Mouse (Mus musculus) mature B cell (primary cell): ENCODE results near the gene Wipi2.

ENCODE experiments used
- in situ Hi-C: fragments of 300-500 bp; cut with MboI; formaldehyde crosslinking; loops from 2 replicates; pipeline ENCODE4 v1.14.3; 2019

Gene Wipi2

GRCm38 (mm10) chr5:142627398-142627797, at the start of gene Wipi2:
Gene Wipi2 (plus strand): TSS chr5:142627698.
- in situ Hi-C loops, result no loop called here

DNA sequence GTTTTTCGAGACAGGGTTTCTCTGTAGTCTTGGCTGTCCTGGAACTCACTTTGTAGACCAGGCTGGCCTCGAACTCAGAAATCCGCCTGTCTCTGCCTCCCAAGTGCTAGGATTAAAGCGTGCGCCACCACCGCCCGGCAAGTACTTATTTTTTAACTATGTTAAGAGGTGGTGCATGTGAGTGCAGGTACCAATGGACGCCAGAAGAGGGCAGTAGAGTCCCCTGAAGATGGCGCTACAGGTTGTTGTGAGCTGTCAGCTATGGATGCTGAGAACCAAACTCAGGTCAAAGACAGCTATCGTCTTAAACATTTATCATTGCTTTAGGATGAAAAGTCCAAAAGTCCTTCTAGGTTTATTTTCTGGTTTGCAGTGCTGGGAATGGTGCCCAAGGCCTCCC, 49.3 kb upstream of the Wipi2 start:
- in situ Hi-C loops, result no loop called here

GRCm38 (mm10) chr5:142581517-142581916, 46.0 kb upstream of the Wipi2 start:
- in situ Hi-C loops, result no loop called here

DNA sequence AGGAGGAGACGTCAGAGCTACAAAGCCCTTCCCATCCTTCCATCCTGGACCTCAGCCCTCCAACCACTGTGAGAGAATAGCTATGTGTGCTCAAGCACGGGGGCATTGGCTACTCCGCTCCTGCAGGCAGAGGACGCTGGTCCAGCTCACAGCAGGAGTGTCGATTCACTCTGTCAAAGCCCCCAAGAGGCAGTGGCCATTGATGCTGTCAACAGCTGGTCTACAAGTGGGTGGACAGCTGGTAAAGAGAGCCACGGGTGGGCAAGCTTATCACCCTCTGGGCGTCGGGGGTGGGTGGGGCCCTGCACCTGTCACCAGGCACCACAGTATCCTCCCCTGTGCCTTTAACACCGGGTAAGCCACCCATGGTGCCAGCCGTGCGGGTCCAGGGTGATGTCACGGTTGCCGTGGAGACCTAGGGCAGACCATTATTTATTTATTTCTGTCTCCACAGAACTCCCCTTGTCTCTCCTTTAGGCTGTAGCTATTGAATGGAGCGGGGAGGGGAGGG, 43.8 kb upstream of the Wipi2 start:
- in situ Hi-C loops, result no loop called here

DNA sequence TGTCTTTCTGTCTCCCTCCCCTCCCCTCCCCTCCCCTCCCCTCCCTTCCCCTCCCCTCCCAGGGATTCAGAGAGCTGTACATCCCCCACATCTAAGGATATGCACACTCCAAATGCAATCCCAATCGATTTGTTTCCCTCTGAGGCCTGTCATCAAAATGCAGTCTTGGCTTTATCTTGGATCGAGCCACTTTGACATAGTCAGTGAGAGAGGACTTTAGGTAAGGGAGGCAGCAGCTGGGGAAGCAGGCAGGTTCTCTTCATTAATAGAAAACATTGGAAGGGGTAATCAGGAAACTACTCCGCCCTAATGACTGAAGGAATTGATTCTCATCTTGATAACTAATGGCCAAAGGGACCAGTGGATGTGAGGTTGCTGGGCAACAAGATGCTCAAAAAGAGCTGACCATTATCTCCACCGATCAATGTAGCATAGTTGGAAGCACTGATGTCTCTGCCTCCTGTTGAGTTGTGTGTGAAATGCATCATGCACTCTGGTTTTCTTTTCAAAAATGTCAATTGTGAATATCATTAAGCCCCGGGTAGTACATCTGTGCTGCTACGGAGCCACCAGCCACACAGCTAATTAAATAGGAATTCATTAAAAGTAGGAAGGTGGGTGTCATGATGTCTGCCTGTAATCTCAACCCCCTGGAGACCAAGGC, 36.4 kb upstream of the Wipi2 start:
- in situ Hi-C loops, result no loop called here

DNA sequence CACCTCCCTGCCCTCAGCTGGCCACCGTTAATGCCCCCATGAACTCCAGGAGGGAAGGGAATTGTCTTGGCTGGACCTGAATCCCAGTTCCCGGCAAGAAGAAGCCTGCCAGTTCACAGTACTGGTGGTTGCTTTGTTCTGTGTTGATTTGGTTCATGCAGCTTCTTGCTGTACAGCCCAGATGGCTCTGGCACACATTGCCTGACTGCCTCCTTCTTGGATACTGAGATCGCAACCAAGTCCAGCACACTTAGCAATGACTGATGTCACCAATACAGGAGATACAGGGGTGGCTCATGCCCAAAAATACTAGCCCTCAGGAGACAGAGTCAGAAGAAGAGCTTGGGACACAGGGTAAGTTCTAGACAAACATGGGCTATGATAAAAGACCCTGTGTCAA, 31.8 kb upstream of the Wipi2 start:
- in situ Hi-C loops, result no loop called here

DNA sequence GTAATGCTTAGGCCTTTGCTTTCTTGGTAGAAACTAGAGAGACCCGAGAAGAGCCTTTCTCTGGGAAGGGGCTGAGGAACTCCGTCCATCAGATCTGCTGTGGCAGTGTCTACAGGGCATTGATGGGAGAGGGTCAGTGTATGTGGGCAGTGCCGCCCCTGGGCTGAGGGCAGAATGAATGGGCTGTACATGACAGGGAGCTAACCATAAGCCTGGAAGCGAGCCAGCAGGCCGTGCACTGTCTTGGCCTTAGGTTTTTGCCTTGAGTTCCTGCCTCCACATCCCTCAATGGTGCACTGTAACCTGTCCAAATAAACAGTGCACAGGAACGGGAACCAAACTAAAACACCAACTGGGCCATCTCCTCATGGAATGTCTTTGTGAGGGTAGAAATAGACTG, 30.8 kb upstream of the Wipi2 start:
- in situ Hi-C loops, result no loop called here

GRCm38 (mm10) chr5:142597648-142598390, 29.7 kb upstream of the Wipi2 start:
- in situ Hi-C loops, result no loop called here

DNA sequence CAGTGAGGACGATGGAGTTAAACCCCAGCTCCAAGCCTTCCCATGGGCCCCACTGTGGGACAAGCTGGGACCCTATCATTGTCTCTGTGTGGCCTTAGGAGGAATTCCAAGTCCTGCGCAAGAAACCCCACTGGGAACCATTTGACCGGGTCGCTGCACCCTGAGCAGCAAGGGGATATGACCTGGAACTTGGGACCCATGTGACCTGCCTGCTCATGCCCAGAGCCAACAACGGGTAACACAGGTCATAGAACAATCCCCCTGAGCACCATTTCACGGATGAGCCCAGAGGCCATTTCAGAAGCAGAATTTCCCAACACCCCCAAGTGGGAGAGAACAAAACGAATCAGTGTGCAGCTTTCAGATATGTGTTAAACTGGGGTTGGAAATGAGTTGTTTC, 23.1 kb upstream of the Wipi2 start:
- in situ Hi-C loops, result no loop called here

GRCm38 (mm10) chr5:142605288-142605687, 22.2 kb upstream of the Wipi2 start:
- in situ Hi-C loops, result no loop called here

GRCm38 (mm10) chr5:142608259-142608988, 19.1 kb upstream of the Wipi2 start, which contains the start of gene Mmd2:
Gene Mmd2 (minus strand): TSS chr5:142608800.
- in situ Hi-C loops, result no loop called here

DNA sequence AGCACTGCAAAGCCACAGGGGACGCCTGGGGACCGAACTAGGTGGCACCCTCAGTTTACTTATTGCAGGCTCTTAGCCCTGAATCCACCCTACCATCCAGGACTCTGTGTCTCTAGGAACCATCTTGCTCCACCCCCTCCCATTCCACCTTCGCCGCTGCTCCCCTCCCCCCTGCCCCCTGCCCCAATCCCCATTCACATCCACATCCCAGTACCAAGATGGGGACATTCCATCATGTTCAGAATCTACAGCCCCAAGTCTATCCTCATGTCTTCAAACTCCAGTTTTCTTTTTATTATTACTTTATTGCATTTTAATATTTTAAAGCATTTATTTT, 18.5 kb upstream of the Wipi2 start:
- in situ Hi-C loops, result no loop called here

DNA sequence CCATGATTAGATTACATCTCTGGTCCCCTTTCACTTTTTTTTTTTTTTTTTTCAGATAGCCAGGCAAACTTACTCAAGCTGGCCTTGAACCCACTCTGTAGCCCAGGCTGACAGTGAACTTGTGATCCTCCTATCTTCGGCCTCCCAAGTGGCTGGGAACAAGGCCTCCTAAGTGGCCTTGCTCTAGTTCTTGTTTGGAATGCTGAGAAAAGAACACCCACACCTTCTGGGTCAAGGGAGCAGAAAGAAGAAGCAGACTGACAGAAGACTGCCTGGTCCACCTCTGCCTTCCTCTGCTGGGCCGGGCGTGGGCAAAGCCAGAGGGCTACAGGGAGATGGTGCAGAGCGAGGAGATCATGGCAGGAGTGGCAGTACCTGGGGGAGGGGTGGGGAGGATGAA, 17.1 kb upstream of the Wipi2 start:
- in situ Hi-C loops, result no loop called here

DNA sequence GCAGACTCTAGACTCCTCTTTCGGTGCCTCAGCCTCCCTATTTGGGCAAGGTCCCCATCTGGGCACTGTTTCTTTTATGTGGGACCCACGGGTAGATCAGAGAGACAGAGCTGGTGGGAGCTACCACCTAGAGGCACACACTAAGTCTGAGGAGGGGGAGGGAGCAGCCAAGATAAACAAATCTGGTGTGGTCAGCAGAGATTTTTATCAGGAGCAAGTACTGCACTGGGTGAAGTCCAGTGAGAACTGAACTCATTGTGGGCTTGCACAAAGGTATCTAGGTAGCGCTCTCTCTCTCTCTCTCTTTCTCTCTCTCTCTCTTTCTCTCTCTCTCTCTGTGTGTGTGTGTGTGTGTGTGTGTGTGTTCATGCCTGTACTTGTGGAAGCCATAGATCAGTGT, 13.0 kb upstream of the Wipi2 start:
- in situ Hi-C loops, result no loop called here

DNA sequence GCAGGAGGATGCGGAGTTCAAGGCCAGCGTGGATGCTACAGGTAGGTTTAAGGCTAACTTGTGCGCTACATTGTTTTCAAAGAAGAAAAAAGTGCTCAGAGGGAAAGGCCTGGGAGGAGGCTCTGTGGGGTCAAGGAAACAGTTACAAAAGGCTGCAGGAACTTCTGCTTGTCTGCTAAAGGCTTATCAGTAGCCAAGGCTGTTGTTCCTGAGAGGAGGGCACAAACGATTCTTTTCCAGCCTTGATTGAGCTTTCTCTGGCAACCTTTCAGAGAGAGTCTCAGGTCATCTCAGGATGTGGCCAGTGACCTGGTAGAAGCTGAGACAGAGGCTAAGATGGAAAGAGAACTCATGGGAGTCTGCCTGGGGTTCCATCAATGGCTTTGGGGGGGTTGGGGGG, 11.9 kb upstream of the Wipi2 start:
- in situ Hi-C loops, result no loop called here

- in situ Hi-C loops, result no loop called here
These were observed 11.2 kb upstream of the Wipi2 start for GRCm38 (mm10) chr5:142616326-142616725.

- in situ Hi-C loops, result no loop called here
These were observed 7.6 kb upstream of the Wipi2 start for GRCm38 (mm10) chr5:142619866-142620265.

GRCm38 (mm10) chr5:142621421-142621820, 6.1 kb upstream of the Wipi2 start:
- in situ Hi-C loops, result no loop called here

DNA sequence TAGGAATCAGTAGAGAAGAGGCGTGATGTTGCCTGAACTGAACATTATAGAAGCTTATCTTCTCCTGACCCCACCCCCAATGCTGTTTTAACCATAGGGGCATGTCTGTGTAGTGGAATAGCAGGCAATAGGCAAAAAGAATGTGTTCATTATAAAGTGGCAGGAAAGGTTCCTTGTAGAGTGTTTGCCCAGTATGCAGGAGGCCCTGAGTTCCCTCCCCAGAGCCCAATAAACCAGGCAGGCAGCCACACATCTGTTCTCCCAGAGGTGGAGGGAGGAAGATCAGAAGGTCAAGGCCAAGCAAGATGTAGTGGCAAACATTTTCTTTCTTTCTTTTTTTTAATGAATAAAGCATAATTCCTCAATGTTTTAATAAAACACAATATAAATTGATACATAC, 5.4 kb upstream of the Wipi2 start:
- in situ Hi-C loops, result no loop called here

DNA sequence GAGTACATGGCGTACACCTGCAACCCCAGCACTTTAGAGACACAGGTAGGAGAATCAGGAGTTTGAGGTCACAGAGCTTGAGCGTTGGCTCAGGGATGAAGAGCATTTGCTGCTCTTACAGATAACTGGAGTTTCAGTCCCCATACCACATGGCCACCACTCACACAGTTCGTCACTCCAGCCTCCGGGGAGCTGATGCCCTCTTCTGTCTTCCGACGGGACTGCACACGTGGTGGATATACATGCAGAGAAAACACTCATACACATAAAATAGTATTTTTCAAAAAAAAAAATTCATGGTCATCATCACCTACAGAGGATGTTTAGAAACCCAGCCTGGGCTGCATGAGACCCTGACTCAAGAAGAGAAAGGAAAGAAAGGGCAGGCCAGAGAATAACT, 4.4 kb upstream of the Wipi2 start:
- in situ Hi-C loops, result no loop called here

GRCm38 (mm10) chr5:142628726-142629662, 1.5 kb downstream of the Wipi2 start:
- in situ Hi-C loops, result no loop called here

GRCm38 (mm10) chr5:142629663-142630025, 2.1 kb downstream of the Wipi2 start:
- in situ Hi-C loops, result no loop called here
